Mouse (Mus musculus): ENCODE results near the gene Cdkn1a. TPM values are rescaled to one million over a fixed set of nuclear protein-coding genes. Genes with fewer than 3 reads are reported as not detected.

The Cdkn1a gene
- polyA plus RNA-seq, 1 experiment from 2014 or later = 52.0 TPM

- Histone ChIP-seq H3K27ac (ENCODE audit: low read length) (no peak overlapping the region), H3K27me3 (replicated peaks; ENCODE audit: control insufficient read depth, insufficient read depth, low read length) (no peaks in the 10 kb centered on the region)
These were observed 42.9 kb upstream of the Cdkn1a start for GRCm38 (mm10) chr17:29047697-29048514.

GRCm38 (mm10) chr17:29048748-29049507 is 41.8 kb upstream of the Cdkn1a start:
- no peak overlapping the region for H3K4me2 ChIP-seq (ENCODE audit: low read length)
- no peaks in the 10 kb centered on the region for H3K27me3 ChIP-seq (replicated peaks; ENCODE audit: control insufficient read depth, insufficient read depth, low read length)
- peak; percentile 49 for ATAC-seq
- peaks cover 13% of the 10 kb centered on the region; the same call in 1 of the 2 replicates for H3K36me3 ChIP-seq (ENCODE audit: control insufficient read depth, insufficient read depth)
- 18% methylated on average over 13 of the region's 13 CpGs for WGBS
- H3K4me3 ChIP-seq (replicated peaks; ENCODE audit: low read length) = no peak overlapping the region
- peak overlapping the region; percentile 16; the same call in 1 of the 2 replicates for H3K27ac ChIP-seq (ENCODE audit: low read length)
- H3K9ac ChIP-seq (replicated peaks; ENCODE audit: low read depth, low read length) = no peak overlapping the region
- H3K9me3 ChIP-seq (ENCODE audit: control insufficient read depth, low read length) = no peaks in the 10 kb centered on the region
- peaks cover 12% of the 10 kb centered on the region; the same call in 1 of the 2 replicates for H3K4me1 ChIP-seq (replicated peaks; ENCODE audit: control insufficient read depth, insufficient read depth, low read length)

More at GRCm38 (mm10) chr17:29047697-29048514, 42.9 kb upstream of the Cdkn1a start:
- Histone ChIP-seq H3K9ac (replicated peaks; ENCODE audit: low read depth, low read length) (no peak overlapping the region), H3K36me3 (ENCODE audit: control insufficient read depth, insufficient read depth) (peaks cover 21% of the 10 kb centered on the region), H3K4me2 (ENCODE audit: low read length) (no peak overlapping the region), H3K4me1 (replicated peaks; ENCODE audit: control insufficient read depth, insufficient read depth, low read length) (peaks cover 12% of the 10 kb centered on the region; the same call in 1 of the 2 replicates), H3K4me3 (replicated peaks; ENCODE audit: low read length) (no peak overlapping the region), H3K9me3 (ENCODE audit: control insufficient read depth, low read length) (no peaks in the 10 kb centered on the region)
- no peak for ATAC-seq
- 59% methylated on average over 3 of the region's 3 CpGs for WGBS

GRCm38 (mm10) chr17:29049508-29049889 is 41.3 kb upstream of the Cdkn1a start:
- Histone ChIP-seq H3K4me3 (replicated peaks; ENCODE audit: low read length) (no peak overlapping the region), H3K27ac (ENCODE audit: low read length) (no peak overlapping the region), H3K4me2 (ENCODE audit: low read length) (no peak overlapping the region), H3K9me3 (ENCODE audit: control insufficient read depth, low read length) (no peaks in the 10 kb centered on the region), H3K36me3 (ENCODE audit: control insufficient read depth, insufficient read depth) (peaks cover 10% of the 10 kb centered on the region; the same call in 1 of the 2 replicates), H3K27me3 (replicated peaks; ENCODE audit: control insufficient read depth, insufficient read depth, low read length) (no peaks in the 10 kb centered on the region), H3K9ac (replicated peaks; ENCODE audit: low read depth, low read length) (no peak overlapping the region), H3K4me1 (replicated peaks; ENCODE audit: control insufficient read depth, insufficient read depth, low read length) (peaks cover 12% of the 10 kb centered on the region; the same call in 1 of the 2 replicates)
- 82% methylated on average over 5 of the region's 5 CpGs for WGBS
- ATAC-seq = no peak

- peaks cover 12% of the 10 kb centered on the region; the same call in 1 of the 2 replicates for H3K4me1 ChIP-seq (replicated peaks; ENCODE audit: control insufficient read depth, insufficient read depth, low read length)
- H3K4me2 ChIP-seq (ENCODE audit: low read length) = no peak overlapping the region
- H3K9ac ChIP-seq (replicated peaks; ENCODE audit: low read depth, low read length) = no peak overlapping the region
- H3K9me3 ChIP-seq (ENCODE audit: control insufficient read depth, low read length) = no peaks in the 10 kb centered on the region
- H3K27me3 ChIP-seq (replicated peaks; ENCODE audit: control insufficient read depth, insufficient read depth, low read length) = no peaks in the 10 kb centered on the region
- 91% methylated on average over 7 of the region's 7 CpGs for WGBS
- peaks cover 6% of the 10 kb centered on the region; the same call in 1 of the 2 replicates for H3K36me3 ChIP-seq (ENCODE audit: control insufficient read depth, insufficient read depth)
- no peak overlapping the region for H3K4me3 ChIP-seq (replicated peaks; ENCODE audit: low read length)
- H3K27ac ChIP-seq (ENCODE audit: low read length) = no peak overlapping the region
- ATAC-seq = 0 out of 2 replicates have a peak, but pooled peaks have one; percentile 6
These were observed 40.9 kb upstream of the Cdkn1a start for GRCm38 (mm10) chr17:29049923-29050322.

- H3K9me3 ChIP-seq (ENCODE audit: control insufficient read depth, low read length) = no peaks in the 10 kb centered on the region
- H3K4me1 ChIP-seq (replicated peaks; ENCODE audit: control insufficient read depth, insufficient read depth, low read length) = peaks cover 11% of the 10 kb centered on the region; the same call in 1 of the 2 replicates
- no peak overlapping the region for H3K4me2 ChIP-seq (ENCODE audit: low read length)
- no peak overlapping the region for H3K27ac ChIP-seq (ENCODE audit: low read length)
- peaks cover 4% of the 10 kb centered on the region; the same call in 1 of the 2 replicates for H3K36me3 ChIP-seq (ENCODE audit: control insufficient read depth, insufficient read depth)
- no peak for ATAC-seq
- 74% methylated on average over 14 of the region's 14 CpGs for WGBS
- no peak overlapping the region for H3K9ac ChIP-seq (replicated peaks; ENCODE audit: low read depth, low read length)
- H3K27me3 ChIP-seq (replicated peaks; ENCODE audit: control insufficient read depth, insufficient read depth, low read length) = no peaks in the 10 kb centered on the region
- H3K4me3 ChIP-seq (replicated peaks; ENCODE audit: low read length) = no peak overlapping the region
These were observed 40.0 kb upstream of the Cdkn1a start for GRCm38 (mm10) chr17:29050791-29051190.

- no peaks in the 10 kb centered on the region for H3K27me3 ChIP-seq (replicated peaks; ENCODE audit: control insufficient read depth, insufficient read depth, low read length)
- no peak overlapping the region for H3K4me2 ChIP-seq (ENCODE audit: low read length)
- H3K4me3 ChIP-seq (replicated peaks; ENCODE audit: low read length) = no peak overlapping the region
- H3K9me3 ChIP-seq (ENCODE audit: control insufficient read depth, low read length) = no peaks in the 10 kb centered on the region
- H3K4me1 ChIP-seq (replicated peaks; ENCODE audit: control insufficient read depth, insufficient read depth, low read length) = peaks cover 15% of the 10 kb centered on the region
- no peak overlapping the region for H3K27ac ChIP-seq (ENCODE audit: low read length)
- no peaks in the 10 kb centered on the region for H3K36me3 ChIP-seq (ENCODE audit: control insufficient read depth, insufficient read depth)
- WGBS = 86% methylated on average over 6 of the region's 6 CpGs
- H3K9ac ChIP-seq (replicated peaks; ENCODE audit: low read depth, low read length) = no peak overlapping the region
- ATAC-seq = no peak
These were observed 37.7 kb upstream of the Cdkn1a start for GRCm38 (mm10) chr17:29053067-29053466.

- Histone ChIP-seq H3K4me2 (ENCODE audit: low read length) (no peak overlapping the region), H3K27me3 (replicated peaks; ENCODE audit: control insufficient read depth, insufficient read depth, low read length) (no peaks in the 10 kb centered on the region), H3K4me1 (replicated peaks; ENCODE audit: control insufficient read depth, insufficient read depth, low read length) (peaks cover 13% of the 10 kb centered on the region), H3K4me3 (replicated peaks; ENCODE audit: low read length) (no peak overlapping the region), H3K36me3 (ENCODE audit: control insufficient read depth, insufficient read depth) (no peaks in the 10 kb centered on the region), H3K27ac (ENCODE audit: low read length) (no peak overlapping the region), H3K9ac (replicated peaks; ENCODE audit: low read depth, low read length) (no peak overlapping the region), H3K9me3 (ENCODE audit: control insufficient read depth, low read length) (no peaks in the 10 kb centered on the region)
- 66% methylated on average over 7 of the region's 7 CpGs for WGBS
- ATAC-seq = no peak
These were observed 36.9 kb upstream of the Cdkn1a start for GRCm38 (mm10) chr17:29053841-29054240.

GRCm38 (mm10) chr17:29054429-29054828 is 36.3 kb upstream of the Cdkn1a start:
- no peak overlapping the region for H3K4me3 ChIP-seq (replicated peaks; ENCODE audit: low read length)
- H3K4me2 ChIP-seq (ENCODE audit: low read length) = no peak overlapping the region
- no peak overlapping the region for H3K9ac ChIP-seq (replicated peaks; ENCODE audit: low read depth, low read length)
- H3K9me3 ChIP-seq (ENCODE audit: control insufficient read depth, low read length) = no peaks in the 10 kb centered on the region
- peaks cover 11% of the 10 kb centered on the region for H3K4me1 ChIP-seq (replicated peaks; ENCODE audit: control insufficient read depth, insufficient read depth, low read length)
- no peaks in the 10 kb centered on the region for H3K36me3 ChIP-seq (ENCODE audit: control insufficient read depth, insufficient read depth)
- ATAC-seq = no peak
- WGBS = 88% methylated on average over 6 of the region's 6 CpGs
- H3K27ac ChIP-seq (ENCODE audit: low read length) = no peak overlapping the region
- H3K27me3 ChIP-seq (replicated peaks; ENCODE audit: control insufficient read depth, insufficient read depth, low read length) = no peaks in the 10 kb centered on the region

- no peak overlapping the region for H3K9ac ChIP-seq (replicated peaks; ENCODE audit: low read depth, low read length)
- H3K27ac ChIP-seq (ENCODE audit: low read length) = no peak overlapping the region
- H3K4me1 ChIP-seq (replicated peaks; ENCODE audit: control insufficient read depth, insufficient read depth, low read length) = peaks cover 9% of the 10 kb centered on the region
- H3K9me3 ChIP-seq (ENCODE audit: control insufficient read depth, low read length) = no peaks in the 10 kb centered on the region
- H3K36me3 ChIP-seq (ENCODE audit: control insufficient read depth, insufficient read depth) = no peaks in the 10 kb centered on the region
- no peak for ATAC-seq
- H3K4me3 ChIP-seq (replicated peaks; ENCODE audit: low read length) = no peak overlapping the region
- H3K4me2 ChIP-seq (ENCODE audit: low read length) = no peak overlapping the region
- WGBS = 71% methylated on average over 5 of the region's 5 CpGs
- H3K27me3 ChIP-seq (replicated peaks; ENCODE audit: control insufficient read depth, insufficient read depth, low read length) = no peaks in the 10 kb centered on the region
These were observed 35.2 kb upstream of the Cdkn1a start for GRCm38 (mm10) chr17:29055586-29055985.
